Mouse (Mus musculus) olfactory bulb, adult 2 months (tissue): ENCODE measurements around the gene Exosc10.

ENCODE experiments used
- CTCF ChIP-seq: fragments of 200-500 bp; IDR thresholded peaks from 2 replicates; pipeline ENCODE4 v1.5.1; 2012; ENCODE audit warnings: low read depth, mild to moderate bottlenecking, low read length, moderate library complexity; ENCODE audit not compliant: insufficient read depth
- POLR2A ChIP-seq: fragments of 200-500 bp; IDR thresholded peaks from 2 replicates; pipeline ENCODE4 v1.6.1; 2012; ENCODE audit warnings: mild to moderate bottlenecking, low read depth, low read length, moderate library complexity; ENCODE audit not compliant: insufficient read depth

GRCm38 (mm10) chr4:148604141-148604540 is 45.9 kb downstream of the Exosc10 start:
- TF ChIP-seq CTCF (no peak), POLR2A (no peak)
